Mouse (Mus musculus) myocyte (in vitro differentiated cells): ENCODE results near the gene Mum1. TPM values are rescaled to one million over a fixed set of nuclear protein-coding genes. Genes with fewer than 3 reads are reported as not detected.
A peak's percentile ranks its signal among the peaks of the same experiment; 100 is the strongest.

ENCODE experiments used
- H3K27me3 ChIP-seq: one replicate; pipeline ENCODE4 v1.6.1; 2011; ENCODE audit not compliant: control insufficient read depth, insufficient read depth, insufficient read length
- H3K36me3 ChIP-seq: one replicate; pipeline ENCODE4 v1.6.1; 2011; ENCODE audit not compliant: control insufficient read depth, insufficient read depth
- H3K4me2 ChIP-seq: one replicate; pipeline ENCODE4 v1.6.1; 2011; ENCODE audit warnings: low read depth, control low read depth
- H3K4me3 ChIP-seq: one replicate; pipeline ENCODE4 v1.5.1; 2011; ENCODE audit warnings: mild to moderate bottlenecking, control low read depth, moderate library complexity
- H3K79me2 ChIP-seq: one replicate; pipeline ENCODE4 v1.6.1; 2011; ENCODE audit not compliant: control insufficient read depth, insufficient read depth
- H3ac ChIP-seq: one replicate; pipeline ENCODE4 v1.6.1; 2011; ENCODE audit not compliant: control insufficient read depth, insufficient read length
- CEBPB ChIP-seq: IDR thresholded peaks from 2 replicates; pipeline ENCODE4 v1.6.1; 2011; ENCODE audit warnings: mild to moderate bottlenecking, moderate library complexity; ENCODE audit not compliant: poor library complexity, insufficient read depth, severe bottlenecking
- E2F4 ChIP-seq: IDR thresholded peaks from one replicate; pipeline ENCODE4 v1.6.1; 2011; ENCODE audit warnings: mild to moderate bottlenecking, control low read depth, moderate library complexity; ENCODE audit not compliant: insufficient read depth
- MAX ChIP-seq: IDR thresholded peaks from one replicate; pipeline ENCODE4 v1.6.1; 2011; ENCODE audit warnings: low read depth, mild to moderate bottlenecking, control low read depth
- MYOD1 ChIP-seq, 3 experiments: IDR thresholded peaks; one replicate each; pipeline ENCODE4 v1.6.1; 2011; ENCODE audit warnings: control low read depth in 2 of 3, low read depth in 2 of 3, mild to moderate bottlenecking in 2 of 3, moderate library complexity in 1 of 3; ENCODE audit not compliant: insufficient read length in 2 of 3, control insufficient read depth in 1 of 3
- MYOG ChIP-seq, 3 experiments: IDR thresholded peaks; one replicate each; pipeline ENCODE4 v1.6.1; 2011; ENCODE audit warnings: control low read depth in 2 of 3, low read depth in 2 of 3, mild to moderate bottlenecking in 2 of 3; ENCODE audit not compliant: insufficient read length in 2 of 3, control insufficient read depth in 1 of 3, insufficient read depth in 1 of 3
- POLR2A ChIP-seq: IDR thresholded peaks from one replicate; pipeline ENCODE4 v1.6.1; 2011; ENCODE audit warnings: low read depth, mild to moderate bottlenecking, control low read depth, moderate library complexity; ENCODE audit not compliant: insufficient read length
- POLR2AphosphoS2 ChIP-seq: IDR thresholded peaks from one replicate; pipeline ENCODE4 v1.6.1; 2011; ENCODE audit warnings: low read depth, control low read depth; ENCODE audit not compliant: insufficient read length
- REST ChIP-seq: IDR thresholded peaks from one replicate; pipeline ENCODE4 v1.6.1; 2011; ENCODE audit warnings: mild to moderate bottlenecking, control low read depth, moderate library complexity; ENCODE audit not compliant: insufficient read depth, insufficient read length
- SRF ChIP-seq: IDR thresholded peaks from one replicate; pipeline ENCODE4 v1.6.1; 2011; ENCODE audit warnings: low read depth; ENCODE audit not compliant: control insufficient read depth, insufficient read length
- TCF12 ChIP-seq: IDR thresholded peaks from one replicate; pipeline ENCODE4 v1.6.1; 2011; ENCODE audit warnings: mild to moderate bottlenecking, control low read depth; ENCODE audit not compliant: poor library complexity, insufficient read depth, severe bottlenecking
- TCF3 ChIP-seq: IDR thresholded peaks from one replicate; pipeline ENCODE4 v1.6.1; 2011; ENCODE audit warnings: low read depth, control low read depth; ENCODE audit not compliant: insufficient read length
- USF1 ChIP-seq: IDR thresholded peaks from one replicate; pipeline ENCODE4 v1.6.1; 2011; ENCODE audit warnings: low read depth, mild to moderate bottlenecking, control low read depth, moderate library complexity
- polyA plus RNA-seq: library from polyadenylated mRNA; unstranded; fragments of >200 nt; fragmentation: generic; extraction: Trizol; gene quantifications from one replicate; pipeline ENCODE4 v1.2.1, GENCODE M21; 2012; ENCODE audit warnings: missing spikeins

The Mum1 gene
- polyA plus RNA-seq, 1 experiment: 30.7 TPM

GRCm38 (mm10) chr10:80262169-80262568 lies 35.9 kb downstream of the Mum1 start:
- TF ChIP-seq TCF12: no peak
- TF ChIP-seq MAX: no peak
- no peak for TF ChIP-seq CEBPB
- TF ChIP-seq REST: no peak
- TF ChIP-seq POLR2AphosphoS2: no peak
- TF ChIP-seq SRF: no peak
- TF ChIP-seq USF1: no peak
- no peak for TF ChIP-seq POLR2A
- no peak for TF ChIP-seq E2F4
- TF ChIP-seq TCF3: no peak
- TF ChIP-seq MYOD1 (IDR thresholded peaks at IDR 0.05; ENCODE audit: control insufficient read depth in 1 of 3, insufficient read length in 2 of 3, low read depth in 2 of 3): no peak
- no peak for TF ChIP-seq MYOG (IDR thresholded peaks at IDR 0.05; ENCODE audit: control insufficient read depth in 1 of 3, insufficient read depth in 1 of 3, insufficient read length in 2 of 3, low read depth in 2 of 3)
- Histone ChIP-seq H3ac (no peak overlapping the region), H3K36me3 (no peaks in the 10 kb centered on the region), H3K4me2 (peak overlapping the region; percentile 92), H3K27me3 (no peaks in the 10 kb centered on the region), H3K4me3 (peak overlapping the region; percentile 50), H3K79me2 (peaks cover 42% of the 10 kb centered on the region)

GRCm38 (mm10) chr10:80262776-80263365 lies 36.6 kb downstream of the Mum1 start:
- TF ChIP-seq TCF3 (no peak), MAX (no peak), MYOG (IDR thresholded peaks at IDR 0.05; ENCODE audit: control insufficient read depth in 1 of 3, insufficient read depth in 1 of 3, insufficient read length in 2 of 3, low read depth in 2 of 3) (no peak), CEBPB (no peak), POLR2A (no peak), SRF (no peak), USF1 (no peak), TCF12 (no peak), REST (no peak), MYOD1 (IDR thresholded peaks at IDR 0.05; ENCODE audit: control insufficient read depth in 1 of 3, insufficient read length in 2 of 3, low read depth in 2 of 3) (no peak), E2F4 (no peak), POLR2AphosphoS2 (no peak)
- H3ac ChIP-seq: no peak overlapping the region
- peaks cover 49% of the 10 kb centered on the region for H3K79me2 ChIP-seq
- no peak overlapping the region for H3K4me3 ChIP-seq
- H3K36me3 ChIP-seq: no peaks in the 10 kb centered on the region
- H3K27me3 ChIP-seq: no peaks in the 10 kb centered on the region
- peak overlapping the region; percentile 92 for H3K4me2 ChIP-seq

GRCm38 (mm10) chr10:80264341-80265148 lies 38.3 kb downstream of the Mum1 start:
- Histone ChIP-seq H3K36me3 (no peaks in the 10 kb centered on the region), H3K4me2 (peak overlapping the region; percentile 97), H3K79me2 (peaks cover 60% of the 10 kb centered on the region), H3K27me3 (no peaks in the 10 kb centered on the region), H3ac (peak overlapping the region; percentile 42), H3K4me3 (peak overlapping the region; percentile 85)
- TF ChIP-seq MYOD1 (IDR thresholded peaks at IDR 0.05; ENCODE audit: control insufficient read depth in 1 of 3, insufficient read length in 2 of 3, low read depth in 2 of 3) (peak in 1 of 3 experiments; percentile 1), TCF3 (no peak), MYOG (IDR thresholded peaks at IDR 0.05; ENCODE audit: control insufficient read depth in 1 of 3, insufficient read depth in 1 of 3, insufficient read length in 2 of 3, low read depth in 2 of 3) (peak in 1 of 3 experiments; percentile 7), POLR2AphosphoS2 (peak; percentile 91), REST (no peak), E2F4 (no peak), POLR2A (peak; percentile 92), TCF12 (no peak), MAX (peak; percentile 48), USF1 (peak; percentile 73), CEBPB (no peak), SRF (no peak)

- Histone ChIP-seq H3ac (peak overlapping the region; percentile 42), H3K4me2 (peak overlapping the region; percentile 92), H3K4me3 (peak overlapping the region; percentile 85), H3K27me3 (no peaks in the 10 kb centered on the region), H3K36me3 (no peaks in the 10 kb centered on the region), H3K79me2 (peaks cover 66% of the 10 kb centered on the region)
- TF ChIP-seq POLR2AphosphoS2: no peak
- no peak for TF ChIP-seq CEBPB
- TF ChIP-seq SRF: no peak
- no peak for TF ChIP-seq E2F4
- TF ChIP-seq REST: no peak
- TF ChIP-seq TCF3: no peak
- no peak for TF ChIP-seq MYOD1 (IDR thresholded peaks at IDR 0.05; ENCODE audit: control insufficient read depth in 1 of 3, insufficient read length in 2 of 3, low read depth in 2 of 3)
- no peak for TF ChIP-seq USF1
- no peak for TF ChIP-seq MAX
- TF ChIP-seq TCF12: no peak
- no peak for TF ChIP-seq POLR2A
These were observed 38.9 kb downstream of the Mum1 start for GRCm38 (mm10) chr10:80265149-80265486.
